Mouse (Mus musculus) heart, embryonic 16.5 days (tissue): Measurements from ENCODE around the gene Adamtsl3. TPM values are rescaled to one million over a fixed set of nuclear protein-coding genes. Genes with fewer than 3 reads are reported as not detected.

Experiments
- ATAC-seq: fragments of 200-750 bp; cut with Nextera tagmentation; replicated peaks from 2 replicates; pipeline ENCODE4 v1.8.0; 2017; ENCODE audit warnings: moderate number of reproducible peaks; ENCODE audit not compliant: insufficient read depth, low FRiP score; ENCODE audit errors: extremely low read depth
- H3K27ac ChIP-seq: fragments of 300-500 bp; sonication (generic); 2 replicates; pipeline ENCODE4 v1.5.1; 2014; ENCODE audit warnings: mild to moderate bottlenecking, low read length, control low read depth, moderate library complexity
- H3K27me3 ChIP-seq: fragments of 300-500 bp; sonication (generic); 2 replicates; pipeline ENCODE4 v1.6.1; 2014; ENCODE audit warnings: low read length, mixed read lengths; ENCODE audit not compliant: control insufficient read depth, insufficient read depth
- H3K36me3 ChIP-seq: fragments of 300-500 bp; sonication (generic); 2 replicates; pipeline ENCODE4 v1.6.1; 2014; ENCODE audit not compliant: control insufficient read depth, insufficient read depth
- H3K4me1 ChIP-seq: fragments of 300-500 bp; sonication (generic); 2 replicates; pipeline ENCODE4 v1.6.1; 2014; ENCODE audit warnings: low read length, mixed read lengths; ENCODE audit not compliant: control insufficient read depth, insufficient read depth
- H3K4me2 ChIP-seq: fragments of 300-500 bp; sonication (generic); 2 replicates; pipeline ENCODE4 v1.6.1; 2014; ENCODE audit warnings: low read depth, mild to moderate bottlenecking, control low read depth, low read length
- H3K4me3 ChIP-seq: fragments of 300-500 bp; sonication (generic); 2 replicates; pipeline ENCODE4 v1.5.1; 2014; ENCODE audit warnings: mild to moderate bottlenecking, control low read depth, low read length
- H3K9ac ChIP-seq: fragments of 300-500 bp; sonication (generic); 2 replicates; pipeline ENCODE4 v1.6.1; 2014; ENCODE audit warnings: low read length, control low read depth
- H3K9me3 ChIP-seq: fragments of 300-500 bp; sonication (generic); replicated peaks from 2 replicates; pipeline ENCODE4 v1.6.1; 2016; ENCODE audit warnings: low read length; ENCODE audit not compliant: control insufficient read depth
- WGBS: fragments of 180-500 bp; shearing (Covaris S2); extraction: QIAGEN DNeasy Blood & Tissue Kit; methylation state at CpG from one replicate; pipeline ENCODE4 v1.1.7; 2014; 5-methylcytosine and 5-hydroxymethylcytosine counted together
- polyA plus RNA-seq: library from polyadenylated mRNA; unstranded; fragments of >200 nt; fragmentation: Nextera tagmentation; extraction: Ambion mirVana; gene quantifications from 2 replicates; pipeline ENCODE4 v1.2.1, GENCODE M21; 2015

Gene Adamtsl3
- polyA plus RNA-seq, 1 experiment from 2014 or later = 1.6 TPM

DNA sequence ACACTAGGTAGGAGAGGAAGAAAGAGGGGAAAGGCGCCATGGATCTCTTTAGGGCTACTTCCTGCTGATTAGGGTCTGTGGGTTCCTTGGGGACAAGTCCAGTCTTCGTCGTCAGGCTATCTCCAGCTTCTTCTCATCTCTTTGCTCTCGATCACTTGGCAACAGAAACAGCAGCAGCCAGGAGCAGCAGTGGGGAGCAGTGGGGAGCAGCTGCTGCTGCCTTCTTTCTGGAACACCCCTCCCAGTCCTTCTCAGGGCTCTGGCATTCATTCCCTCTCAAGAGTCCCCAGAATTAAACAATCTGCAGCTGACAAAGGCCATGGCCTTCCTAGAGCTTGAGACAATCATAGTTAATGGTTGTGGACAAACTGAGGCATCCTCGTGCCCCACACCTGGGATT lies 7.6 kb upstream of the Adamtsl3 start:
- H3K4me3 ChIP-seq = no peak overlapping the region
- H3K4me1 ChIP-seq = no peaks in the 10 kb centered on the region
- H3K36me3 ChIP-seq = no peaks in the 10 kb centered on the region
- H3K9ac ChIP-seq = no peak overlapping the region
- 59% methylated on average over 5 of the region's 5 CpGs for WGBS
- H3K4me2 ChIP-seq = no peak overlapping the region
- no peaks in the 10 kb centered on the region for H3K9me3 ChIP-seq
- peaks cover 4% of the 10 kb centered on the region; the same call in 1 of the 2 replicates for H3K27me3 ChIP-seq
- no peak overlapping the region for H3K27ac ChIP-seq
- no peak for ATAC-seq

DNA sequence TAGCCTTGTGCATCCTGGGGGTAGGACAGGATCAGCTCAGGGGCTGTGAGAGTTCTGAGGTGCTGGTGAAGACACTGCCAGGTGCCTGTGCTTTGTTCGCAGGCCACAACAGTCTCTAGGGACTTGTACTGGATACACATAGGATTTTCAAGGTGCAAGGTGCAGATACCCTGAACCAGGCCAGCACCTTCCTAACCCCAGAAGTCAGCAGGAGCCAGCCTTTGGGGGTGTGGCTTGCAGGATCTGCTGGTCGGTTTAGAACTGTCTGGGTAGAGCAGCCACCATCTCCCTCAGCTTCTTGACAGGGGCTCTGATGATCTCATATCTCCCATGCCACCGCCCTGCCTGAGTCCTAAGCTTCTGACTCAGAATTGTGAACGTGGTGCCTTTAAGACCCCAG lies 5.7 kb upstream of the Adamtsl3 start:
- Histone ChIP-seq H3K4me3 (no peak overlapping the region), H3K4me2 (no peak overlapping the region), H3K9ac (no peak overlapping the region), H3K36me3 (no peaks in the 10 kb centered on the region), H3K27ac (no peak overlapping the region), H3K27me3 (peaks cover 23% of the 10 kb centered on the region), H3K4me1 (no peaks in the 10 kb centered on the region), H3K9me3 (no peaks in the 10 kb centered on the region)
- 53% methylated on average over 4 of the region's 4 CpGs for WGBS
- no peak for ATAC-seq

DNA sequence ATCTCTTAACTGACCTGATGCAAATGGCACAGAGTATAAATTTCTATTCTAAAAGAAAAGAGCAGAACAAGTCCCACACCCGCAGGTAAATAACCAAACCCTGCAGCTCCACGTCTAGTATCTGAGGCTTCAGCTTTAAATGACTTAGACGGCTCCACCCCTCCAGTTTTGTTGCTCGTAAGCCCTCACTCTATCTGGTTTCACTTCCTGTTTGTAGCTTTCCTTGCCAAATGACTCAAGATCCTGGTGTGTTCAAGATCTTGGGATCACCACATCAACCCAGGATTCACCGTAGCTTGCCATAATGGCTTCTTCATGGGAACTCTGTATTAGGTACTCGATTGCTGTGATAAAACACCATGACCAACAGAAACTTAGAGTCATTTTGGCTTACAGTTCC lies 4.6 kb upstream of the Adamtsl3 start:
- 61% methylated on average over 6 of the region's 6 CpGs for WGBS
- H3K4me1 ChIP-seq = 0 out of 2 replicates have a peak, but pooled peaks cover 2% of the 10 kb centered on the region
- no peaks in the 10 kb centered on the region for H3K9me3 ChIP-seq
- H3K4me2 ChIP-seq = no peak overlapping the region
- H3K27me3 ChIP-seq = peaks cover 30% of the 10 kb centered on the region
- no peak overlapping the region for H3K4me3 ChIP-seq
- H3K27ac ChIP-seq = no peak overlapping the region
- no peak for ATAC-seq
- H3K9ac ChIP-seq = no peak overlapping the region
- no peaks in the 10 kb centered on the region for H3K36me3 ChIP-seq

DNA sequence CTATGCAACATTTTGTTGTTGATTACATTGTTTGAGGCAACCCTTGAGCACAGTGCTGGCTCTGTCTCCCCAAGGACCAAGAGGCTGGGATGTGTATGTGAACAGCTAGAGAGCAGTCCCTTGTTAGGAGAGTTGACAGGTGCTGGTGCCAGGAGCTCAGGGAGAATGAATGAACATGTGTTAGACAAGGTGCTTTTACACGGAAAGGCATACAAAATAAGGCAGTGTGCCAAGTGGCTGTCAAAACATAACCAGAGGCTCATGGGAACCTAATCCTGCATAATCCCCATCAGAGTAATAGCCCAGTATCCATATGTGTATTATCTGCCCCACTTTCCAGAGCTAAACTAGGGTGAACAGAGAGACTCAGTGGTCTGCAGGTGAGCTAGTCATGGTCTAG lies 1.5 kb upstream of the Adamtsl3 start:
- H3K9ac ChIP-seq = no peak overlapping the region
- WGBS = 57% methylated on average over 1 of the region's 1 CpGs
- no peak for ATAC-seq

DNA sequence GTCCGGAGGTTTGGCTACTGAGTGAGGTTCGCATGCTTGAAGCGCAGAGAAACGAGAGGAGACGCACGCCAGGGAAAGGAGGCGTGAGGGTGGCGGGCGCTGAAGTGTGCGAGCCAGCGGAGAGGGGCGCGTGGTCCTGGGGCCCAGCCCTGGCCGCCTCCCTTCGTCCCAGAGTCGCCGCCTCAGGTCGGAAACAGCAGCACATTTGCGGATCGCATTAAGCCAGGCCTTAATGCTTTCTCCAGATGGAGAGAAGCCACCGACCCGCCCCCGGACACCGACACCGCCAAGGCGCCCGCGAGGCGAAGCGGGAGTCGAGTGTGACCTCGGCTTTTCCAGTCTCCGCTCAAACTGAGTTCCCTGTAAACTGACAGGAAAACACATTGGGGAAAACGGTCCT lies 638 bp downstream of the Adamtsl3 start:
- Histone ChIP-seq H3K4me2 (peak overlapping the region; percentile 86), H3K27ac (no peak overlapping the region), H3K9me3 (peaks cover 3% of the 10 kb centered on the region), H3K9ac (peak overlapping the region; percentile 74), H3K4me3 (peak overlapping the region; percentile 66), H3K4me1 (0 out of 2 replicates have a peak, but pooled peaks cover 6% of the 10 kb centered on the region), H3K27me3 (peaks cover 44% of the 10 kb centered on the region), H3K36me3 (no peaks in the 10 kb centered on the region)
- ATAC-seq = peak; percentile 53; the same call in 1 of the 2 replicates
- under 1% methylated on average over 34 of the region's 34 CpGs for WGBS

More for the DNA sequence above, 1.5 kb upstream of the Adamtsl3 start:
- Histone ChIP-seq H3K4me2 (no peak overlapping the region), H3K27me3 (peaks cover 44% of the 10 kb centered on the region), H3K27ac (no peak overlapping the region), H3K4me1 (0 out of 2 replicates have a peak, but pooled peaks cover 6% of the 10 kb centered on the region), H3K4me3 (no peak overlapping the region), H3K9me3 (peaks cover 3% of the 10 kb centered on the region), H3K36me3 (no peaks in the 10 kb centered on the region)

DNA sequence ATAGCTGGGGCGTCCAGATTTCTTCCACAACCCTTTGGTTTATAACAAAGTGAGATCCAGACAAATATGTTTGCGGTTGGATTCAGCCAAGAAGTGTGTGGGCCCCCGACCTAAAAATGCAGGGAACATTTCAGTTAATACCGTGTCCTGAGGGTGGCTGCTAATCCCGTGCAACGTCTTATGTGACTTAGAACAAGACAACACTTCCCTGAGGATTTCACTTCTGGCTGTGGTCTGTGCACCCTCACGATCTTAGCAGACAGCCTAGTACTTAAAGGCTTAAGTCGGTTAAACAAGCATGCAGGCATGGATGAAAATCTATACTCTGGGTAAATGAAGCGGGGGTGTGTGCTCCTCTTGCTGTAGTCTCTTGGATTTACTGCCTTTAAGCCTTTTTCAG lies 2.6 kb downstream of the Adamtsl3 start:
- H3K4me1 ChIP-seq = 0 out of 2 replicates have a peak, but pooled peaks cover 8% of the 10 kb centered on the region
- peaks cover 3% of the 10 kb centered on the region for H3K9me3 ChIP-seq
- WGBS = 85% methylated on average over 9 of the region's 9 CpGs
- H3K36me3 ChIP-seq = no peaks in the 10 kb centered on the region
- no peak overlapping the region for H3K9ac ChIP-seq
- H3K4me3 ChIP-seq = no peak overlapping the region
- ATAC-seq = no peak
- H3K27me3 ChIP-seq = peaks cover 37% of the 10 kb centered on the region
- no peak overlapping the region for H3K27ac ChIP-seq
- no peak overlapping the region for H3K4me2 ChIP-seq

DNA sequence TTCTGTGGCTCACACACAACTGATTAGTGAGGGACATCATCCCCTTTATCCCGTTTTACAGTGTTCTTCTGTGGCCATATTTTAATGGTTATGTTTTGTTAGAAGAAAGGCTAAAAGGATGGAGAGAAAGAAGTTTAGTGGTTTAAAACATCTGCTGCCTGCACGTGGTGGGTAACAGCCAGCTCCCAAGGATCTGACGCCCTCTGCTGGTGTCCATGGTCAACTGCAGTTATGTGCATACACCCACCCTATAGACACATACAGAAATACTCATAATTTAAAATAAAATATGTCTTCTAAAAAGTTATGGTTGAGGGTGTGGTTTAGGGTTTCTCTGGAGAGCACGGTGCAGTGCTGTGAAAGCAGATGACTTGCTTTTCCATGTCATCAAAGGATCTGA lies 3.0 kb downstream of the Adamtsl3 start:
- Histone ChIP-seq H3K9me3 (peaks cover 3% of the 10 kb centered on the region), H3K36me3 (no peaks in the 10 kb centered on the region), H3K27me3 (peaks cover 34% of the 10 kb centered on the region), H3K4me1 (0 out of 2 replicates have a peak, but pooled peaks cover 8% of the 10 kb centered on the region), H3K4me2 (no peak overlapping the region), H3K27ac (no peak overlapping the region), H3K9ac (no peak overlapping the region), H3K4me3 (no peak overlapping the region)
- ATAC-seq = no peak
- WGBS = 75% methylated on average over 4 of the region's 4 CpGs

DNA sequence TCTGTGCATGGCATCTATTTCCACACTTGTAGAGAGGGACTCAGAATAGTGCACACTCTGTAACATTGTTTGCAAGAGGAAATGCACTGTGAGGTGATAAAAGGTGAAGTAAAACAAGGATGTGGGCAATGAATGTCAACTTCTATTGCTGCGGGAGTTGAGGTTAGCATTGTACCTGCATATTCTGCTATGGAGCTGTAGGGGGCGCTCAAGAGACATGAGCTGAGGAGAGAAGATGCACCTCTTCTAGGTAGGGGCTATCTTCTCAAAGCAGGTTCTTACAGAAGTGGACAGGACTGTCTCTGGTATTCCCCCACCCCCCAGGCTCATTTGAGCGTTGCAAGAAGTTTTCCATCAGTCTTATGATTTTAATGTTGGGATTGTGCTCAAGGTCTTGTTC lies 3.7 kb downstream of the Adamtsl3 start:
- H3K27me3 ChIP-seq = peaks cover 27% of the 10 kb centered on the region
- no peak overlapping the region for H3K4me2 ChIP-seq
- H3K27ac ChIP-seq = no peak overlapping the region
- ATAC-seq = no peak
- H3K9ac ChIP-seq = no peak overlapping the region
- H3K9me3 ChIP-seq = peaks cover 3% of the 10 kb centered on the region
- H3K4me3 ChIP-seq = no peak overlapping the region
- no peaks in the 10 kb centered on the region for H3K36me3 ChIP-seq
- 0 out of 2 replicates have a peak, but pooled peaks cover 8% of the 10 kb centered on the region for H3K4me1 ChIP-seq
- 45% methylated on average over 3 of the region's 3 CpGs for WGBS

DNA sequence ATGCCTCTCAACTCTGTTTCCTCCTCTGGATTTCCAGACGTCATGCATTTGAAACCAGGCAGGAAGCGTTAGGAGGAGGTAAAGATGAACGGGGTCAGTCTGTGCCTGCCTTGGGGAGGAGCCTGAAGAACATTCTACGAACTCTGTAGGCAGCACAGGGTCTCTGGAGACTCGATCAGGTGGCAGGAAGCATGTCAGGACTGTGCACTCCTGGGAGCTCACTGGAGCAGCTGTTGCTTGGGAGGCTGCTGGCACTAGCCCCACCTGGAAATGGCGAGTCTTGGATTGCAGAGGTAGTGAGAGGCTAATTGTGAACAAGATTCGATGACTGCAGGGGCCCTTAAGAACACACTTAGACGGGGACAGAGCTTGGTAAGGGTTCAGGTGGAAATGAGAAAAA lies 6.0 kb downstream of the Adamtsl3 start:
- Histone ChIP-seq H3K27me3 (peaks cover 14% of the 10 kb centered on the region), H3K36me3 (no peaks in the 10 kb centered on the region), H3K4me2 (no peak overlapping the region), H3K4me1 (0 out of 2 replicates have a peak, but pooled peaks cover 2% of the 10 kb centered on the region), H3K27ac (no peak overlapping the region), H3K9ac (no peak overlapping the region), H3K9me3 (peaks cover 3% of the 10 kb centered on the region), H3K4me3 (no peak overlapping the region)
- ATAC-seq = 0 out of 2 replicates have a peak, but pooled peaks have one; percentile 32
- WGBS = 37% methylated on average over 8 of the region's 8 CpGs
